Mouse (Mus musculus): ENCODE measurements around the gene Ammecr1. TPM values are rescaled to one million over a fixed set of nuclear protein-coding genes. Genes with fewer than 3 reads are reported as not detected.
A peak's percentile ranks its signal among the peaks of the same experiment; 100 is the strongest.

Ammecr1 gene
- total and polyA plus RNA-seq, 3 experiments = 3.1 to 7.1 (median 5.4) TPM

DNA sequence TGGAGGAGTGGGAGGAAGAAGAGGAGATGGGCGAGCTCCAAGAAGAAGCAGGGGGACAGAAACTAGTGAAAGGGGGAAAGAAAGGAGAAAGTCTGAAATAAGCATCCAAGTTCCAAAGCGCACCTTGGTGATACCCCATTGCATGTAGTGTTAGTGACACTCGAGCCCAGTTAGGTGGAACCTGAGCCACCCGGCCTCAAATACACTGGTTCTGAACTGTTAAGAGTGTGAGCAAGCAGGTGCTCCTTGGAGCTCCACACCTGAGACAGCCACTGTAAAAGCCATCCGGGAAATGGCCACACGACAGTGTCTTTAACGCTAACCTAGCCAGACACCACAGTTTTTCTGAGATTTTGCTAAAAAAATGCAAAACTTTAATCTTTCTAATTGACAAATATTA, 539 bp upstream of the Ammecr1 start:
- Histone ChIP-seq H3K36me3 (replicated peaks in 1 of 2; ENCODE audit: control insufficient read depth in 1 of 2, insufficient read depth in 1 of 2, low read length in 1 of 2) (peaks cover 0 to 2% of the 10 kb centered on the region in 2 experiments), H3K4me3 (replicated peaks in 1 of 3; ENCODE audit: low read depth in 2 of 3, low read length in 2 of 3, poor library complexity in 1 of 3) (peak overlapping the region; percentile 16 to 80 (median 72)), H3K9me3 (replicated peaks; ENCODE audit: low read length) (no peaks in the 10 kb centered on the region), H3K27me3 (replicated peaks) (no peaks in the 10 kb centered on the region), H3K4me2 (ENCODE audit: insufficient read depth, low read depth, poor library complexity, severe bottlenecking) (peak overlapping the region; percentile 84), H3K9ac (ENCODE audit: insufficient read depth, low read depth) (no peak overlapping the region), H3K4me1 (ENCODE audit: control insufficient read depth in 1 of 2, insufficient read depth in 2 of 2) (no peaks in the 10 kb centered on the region), H3K27ac (ENCODE audit: insufficient read depth, low read depth) (no peak overlapping the region), H3K79me2 (replicated peaks; ENCODE audit: control insufficient read depth, extremely low read depth, insufficient read depth, poor library complexity, severe bottlenecking) (peaks cover 1% of the 10 kb centered on the region; the same call in 1 of the 2 replicates)
- dilution Hi-C loops (cut with MboI; ENCODE audit: extremely low pct_ligation_motif_present, extremely low pct_unique_long_range_greater_than_20kb, low sequenced_read_pairs) (no loop called here), in situ Hi-C loops (cut with MboI; ENCODE audit: low pct_ligation_motif_present, low pct_unique_long_range_greater_than_20kb, low sequenced_read_pairs) (no loop called here)
- no peak for TF ChIP-seq TCF12 (IDR thresholded peaks at IDR 0.05; ENCODE audit: low read depth, low read length)
- no peak for TF ChIP-seq SMC3 (IDR thresholded peaks at IDR 0.05; ENCODE audit: low read depth, low read length)
- TF ChIP-seq USF2 (conservative IDR thresholded peaks at IDR 0.05; ENCODE audit: low read depth, low read length) = no peak
- no peak for TF ChIP-seq ETS1 (conservative IDR thresholded peaks at IDR 0.05; ENCODE audit: low read depth, low read length)
- no peak for TF ChIP-seq POLR2AphosphoS2 (IDR thresholded peaks at IDR 0.05; ENCODE audit: low read depth, low read length)
- TF ChIP-seq SIN3A (IDR thresholded peaks at IDR 0.05; ENCODE audit: low read length) = no peak
- no peak for TF ChIP-seq POLR2A (IDR thresholded peaks at IDR 0.05; ENCODE audit: low read depth, low read length)
- no peak for TF ChIP-seq GABPA (IDR thresholded peaks at IDR 0.05; ENCODE audit: insufficient replicate concordance, low read depth, low read length)
- no peak for TF ChIP-seq RCOR1 (conservative IDR thresholded peaks at IDR 0.05; ENCODE audit: low read depth, low read length)
- no peak for TF ChIP-seq JUND (conservative IDR thresholded peaks at IDR 0.05; ENCODE audit: low read depth, low read length)
- no peak for TF ChIP-seq CTCF (conservative IDR thresholded peaks at IDR 0.05 in 1 of 2, IDR thresholded peaks at IDR 0.05 in 1 of 2; ENCODE audit: low read depth in 2 of 2, low read length in 2 of 2)
- no peak for TF ChIP-seq BHLHE40 (IDR thresholded peaks at IDR 0.05; ENCODE audit: low read depth, low read length)
- TF ChIP-seq MXI1 (IDR thresholded peaks at IDR 0.05; ENCODE audit: low read depth, low read length) = no peak
- TF ChIP-seq MEF2A (IDR thresholded peaks at IDR 0.05; ENCODE audit: borderline replicate concordance, low read depth, low read length) = no peak
- no peak for TF ChIP-seq MAX (IDR thresholded peaks at IDR 0.05; ENCODE audit: low read length)
- no peak for TF ChIP-seq TBP (conservative IDR thresholded peaks at IDR 0.05; ENCODE audit: low read depth, low read length)
- TF ChIP-seq ZC3H11A (IDR thresholded peaks at IDR 0.05; ENCODE audit: low read depth, low read length) = no peak
- TF ChIP-seq RAD21 (IDR thresholded peaks at IDR 0.05; ENCODE audit: low read depth, low read length) = no peak
- TF ChIP-seq MAFK (IDR thresholded peaks at IDR 0.05; ENCODE audit: insufficient replicate concordance, low read length) = no peak
- DNase-seq (ENCODE audit: extremely low read depth) = no peak

DNA sequence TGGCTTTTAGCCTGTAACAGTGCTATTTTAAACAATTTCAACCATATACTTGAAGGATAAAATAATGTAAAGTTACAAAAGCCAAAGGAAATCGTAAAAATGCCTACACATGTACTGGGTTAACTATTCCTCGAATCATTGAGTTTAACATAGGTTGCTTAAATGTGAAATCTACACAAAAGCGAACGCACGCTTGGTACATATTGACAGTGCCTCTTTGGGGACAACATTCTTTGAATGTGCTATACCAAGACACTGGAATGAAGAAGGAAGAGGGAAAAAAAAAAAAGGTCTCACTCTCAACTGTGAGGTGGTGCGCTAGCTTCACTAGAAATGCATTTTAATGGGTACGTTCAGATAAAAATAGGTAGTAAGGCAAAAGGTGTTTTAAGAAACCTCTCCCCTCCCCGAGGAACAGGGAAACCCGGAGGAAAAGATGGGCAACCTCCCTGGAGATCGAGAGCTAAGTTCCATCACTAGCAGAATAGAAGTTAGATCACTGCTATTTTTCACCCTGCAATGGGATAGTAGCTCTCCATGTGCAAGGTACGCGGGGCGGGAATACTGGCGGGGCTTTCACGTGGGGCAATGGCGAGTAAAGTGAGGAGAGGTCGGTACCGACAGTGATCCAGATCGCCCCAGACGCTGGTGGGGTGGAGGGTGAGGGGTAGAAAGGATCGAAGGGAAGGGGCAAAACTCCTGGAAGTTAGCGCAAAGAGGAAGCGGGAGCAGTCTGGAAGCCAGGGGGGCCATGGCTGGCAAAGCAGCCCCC, 1.1 kb downstream of the Ammecr1 start:
- Histone ChIP-seq H3K9me3 (replicated peaks; ENCODE audit: low read length) (no peaks in the 10 kb centered on the region), H3K4me1 (ENCODE audit: control insufficient read depth in 1 of 2, insufficient read depth in 2 of 2) (no peaks in the 10 kb centered on the region), H3K9ac (ENCODE audit: insufficient read depth, low read depth) (peak overlapping the region; percentile 94), H3K36me3 (replicated peaks in 1 of 2; ENCODE audit: control insufficient read depth in 1 of 2, insufficient read depth in 1 of 2, low read length in 1 of 2) (peaks cover 0 to 2% of the 10 kb centered on the region in 2 experiments), H3K4me2 (ENCODE audit: insufficient read depth, low read depth, poor library complexity, severe bottlenecking) (peak overlapping the region; percentile 59; the same call in 1 of the 2 replicates), H3K27ac (ENCODE audit: insufficient read depth, low read depth) (no peak overlapping the region), H3K27me3 (replicated peaks) (no peaks in the 10 kb centered on the region), H3K79me2 (replicated peaks; ENCODE audit: control insufficient read depth, extremely low read depth, insufficient read depth, poor library complexity, severe bottlenecking) (peaks cover 1% of the 10 kb centered on the region; the same call in 1 of the 2 replicates), H3K4me3 (replicated peaks in 1 of 3; ENCODE audit: low read depth in 2 of 3, low read length in 2 of 3, poor library complexity in 1 of 3) (peak overlapping the region; percentile 65 to 80 (median 72))
- TF ChIP-seq PAX5 (IDR thresholded peaks at IDR 0.05; ENCODE audit: low read length) = no peak
- peak; percentile 31; the same call in 1 of the 2 replicates for TF ChIP-seq SIN3A (IDR thresholded peaks at IDR 0.05; ENCODE audit: low read length)
- 0 out of 2 replicates have a peak, but pooled peaks have one; percentile 30 for TF ChIP-seq MXI1 (IDR thresholded peaks at IDR 0.05; ENCODE audit: low read depth, low read length)
- in situ Hi-C loops (cut with MboI; ENCODE audit: low pct_ligation_motif_present, low pct_unique_long_range_greater_than_20kb, low sequenced_read_pairs) (no loop called here), dilution Hi-C loops (cut with MboI; ENCODE audit: extremely low pct_ligation_motif_present, extremely low pct_unique_long_range_greater_than_20kb, low sequenced_read_pairs) (no loop called here)
- no peak for DNase-seq (ENCODE audit: extremely low read depth)

All from CH12.LX (cell line).